In the genomic region with DNA sequence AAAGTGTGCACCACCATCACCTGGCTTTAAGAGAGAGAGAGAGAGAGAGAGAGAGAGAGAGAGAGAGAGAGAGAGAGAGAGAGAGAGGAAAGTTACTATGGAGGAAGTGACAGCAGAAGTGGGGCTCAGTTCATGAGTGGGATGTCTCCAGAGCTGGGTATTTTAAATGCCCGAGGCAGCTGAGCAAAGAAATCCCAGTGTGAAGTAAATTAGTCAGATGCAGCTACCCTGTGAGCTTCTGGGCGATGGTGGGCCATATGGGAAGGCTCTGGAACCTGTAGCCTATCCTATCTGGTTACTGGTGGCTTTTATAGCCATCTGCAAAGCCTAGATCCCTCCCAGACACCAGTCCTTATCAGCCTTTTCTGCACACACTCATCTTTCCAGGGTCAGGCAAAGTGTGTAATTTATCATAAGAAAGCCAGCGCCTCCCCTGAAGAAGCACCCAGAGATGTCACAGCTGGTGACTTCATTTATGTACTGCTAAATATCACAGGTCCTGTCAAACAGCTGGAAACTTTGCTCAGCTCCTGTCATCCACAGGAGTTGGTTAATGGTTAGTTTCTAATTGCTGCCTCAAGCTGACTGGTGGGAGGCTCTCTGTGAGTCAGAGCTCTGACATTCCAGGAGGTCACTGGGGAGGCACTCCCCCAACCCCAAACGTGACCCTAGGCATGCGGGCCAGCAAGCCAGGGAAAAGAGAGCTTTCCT, we compare ENCODE assay signal across 8 mouse cellular contexts.
DNase-seq lines count a peak whose midpoint lies in the region; ATAC-seq and TF ChIP-seq lines count a peak whose summit lies in the region.

No protein-coding gene starts in this region.

- POLR2A ChIA-PET in Patski (lab: Charles Lee) = interaction anchor here (1.3 kb wide), 1 partner anchor 36 kb away, joined by 3 read pairs; no protein-coding TSS in a partner anchor

- peak overlapping the region; percentile 73 for H3K27ac ChIP-seq in heart, postnatal 0 days (ENCODE audit: low read depth)
- H3K27ac ChIP-seq in liver, embryonic 12.5 days = peak overlapping the region; percentile 25

- CTCF ChIA-PET in Patski (lab: Charles Lee) = interaction anchor here (0.8 to 2.7 kb wide), 8 partner anchors 12 to 94 kb away, joined by 3 to 7 read pairs (median 3); no protein-coding TSS in a partner anchor

- WGBS in heart, postnatal 0 days = 11% methylated on average over 5 of the region's 5 CpGs
- 17% methylated on average over 5 of the region's 5 CpGs for WGBS in liver, embryonic 12.5 days (ENCODE audit: insufficient replicate concordance)

- H3K27me3 ChIP-seq in Patski = no peaks in the 10 kb centered on the region
- no peaks in the 10 kb centered on the region for H3K27me3 ChIP-seq in heart, postnatal 0 days (ENCODE audit: control insufficient read depth, insufficient read depth, low read length)
- H3K27me3 ChIP-seq in liver, embryonic 12.5 days (replicated peaks) = no peaks in the 10 kb centered on the region

- H3K4me1 ChIP-seq in heart, postnatal 0 days (ENCODE audit: control insufficient read depth, insufficient read depth) = peaks cover 11% of the 10 kb centered on the region; the same call in 1 of the 2 replicates
- H3K4me1 ChIP-seq in liver, embryonic 12.5 days = peaks cover 57% of the 10 kb centered on the region

- no peaks in the 10 kb centered on the region for H3K36me3 ChIP-seq in heart, postnatal 0 days (replicated peaks; ENCODE audit: control insufficient read depth, insufficient read depth, low read length)
- no peaks in the 10 kb centered on the region for H3K36me3 ChIP-seq in liver, embryonic 12.5 days

- DNase-seq in Patski (ENCODE audit: low read depth, low spot score) = peak; percentile 63
- peak; percentile 38 for DNase-seq in embryo, embryonic 9.5 days (ENCODE audit: extremely low spot score)
- DNase-seq in heart, postnatal 0 days (ENCODE audit: low spot score) = peak; percentile 43
- peak; percentile 34 for DNase-seq in skeletal muscle tissue, adult 2 months (ENCODE audit: low read depth, low spot score)
- no peak for DNase-seq in spleen, adult 18-20 months
- DNase-seq in cerebellum, adult 8-10 months = no peak
- DNase-seq in layer of hippocampus, adult 18-20 months (ENCODE audit: low spot score in 2 of 2) = no peak

- in situ Hi-C loops in Patski (cut with MboI; ENCODE audit: low pct_unique_long_range_greater_than_20kb) = loop anchor here (5.0 to 10.0 kb wide), 3 partner anchors 37 to 91 kb away; no protein-coding TSS in a partner anchor

- no peak overlapping the region for H3K4me2 ChIP-seq in heart, postnatal 0 days (ENCODE audit: low read depth, low read length)
- peak overlapping the region; percentile 33 for H3K4me2 ChIP-seq in liver, embryonic 12.5 days

- H3K4me3 ChIP-seq in heart, postnatal 0 days (ENCODE audit: low read depth, low read length) = no peak overlapping the region
- no peak overlapping the region for H3K4me3 ChIP-seq in liver, embryonic 12.5 days

- no peak overlapping the region for H3K9ac ChIP-seq in heart, postnatal 0 days (replicated peaks; ENCODE audit: low read depth, low read length)
- H3K9ac ChIP-seq in liver, embryonic 12.5 days = no peak overlapping the region

- no peak for TF ChIP-seq CTCF in Patski (IDR thresholded peaks at IDR 0.05)
- no peak for TF ChIP-seq CTCF in heart, postnatal 0 days (IDR thresholded peaks at IDR 0.05; ENCODE audit: low read depth)

- peak; percentile 60 for ATAC-seq in Patski
- peak; percentile 27; the same call in 1 of the 2 replicates for ATAC-seq in heart, postnatal 0 days (ENCODE audit: insufficient read depth, low read depth)
- ATAC-seq in liver, embryonic 12.5 days = peak; percentile 93

- H3K9me3 ChIP-seq in heart, postnatal 0 days (replicated peaks; ENCODE audit: control insufficient read depth, low read length) = no peaks in the 10 kb centered on the region
- H3K9me3 ChIP-seq in liver, embryonic 12.5 days (replicated peaks) = no peaks in the 10 kb centered on the region

- no peak for TF ChIP-seq EP300 in heart, postnatal 0 days (IDR thresholded peaks at IDR 0.05; ENCODE audit: low read depth)

Comparison
In these comparisons a context has a peak if more than half of its experiments do, and no peak if none do; other contexts are left out.
1. ATAC-seq: peak in every context shown above with its lines; median percentile 93 in liver, embryonic 12.5 days; 60 in Patski; 27 in heart, postnatal 0 days.
2. DNase-seq: peak in Patski (single experiment), embryo, embryonic 9.5 days (single experiment), heart, postnatal 0 days (single experiment) and skeletal muscle tissue, adult 2 months (single experiment); none in spleen, adult 18-20 months (0 of 2), cerebellum, adult 8-10 months (single experiment) and layer of hippocampus, adult 18-20 months (0 of 2).